Mouse (Mus musculus) midbrain, embryonic 16.5 days (tissue): Measurements from ENCODE around the gene Gemin4. TPM values are rescaled to one million over a fixed set of nuclear protein-coding genes. Genes with fewer than 3 reads are reported as not detected.

Experiments
- ATAC-seq: fragments of 200-750 bp; cut with Nextera tagmentation; 2 replicates; pipeline ENCODE4 v1.8.0; 2017; ENCODE audit warnings: moderate TSS enrichment
- H3K27ac ChIP-seq: fragments of 300-500 bp; sonication (generic); 2 replicates; pipeline ENCODE4 v1.5.1; 2014; ENCODE audit warnings: mild to moderate bottlenecking, low read length, mixed read lengths
- H3K27me3 ChIP-seq: fragments of 300-500 bp; sonication (generic); 2 replicates; pipeline ENCODE4 v1.6.1; 2014; ENCODE audit warnings: low read depth, low read length, mixed read lengths; ENCODE audit not compliant: control insufficient read depth, insufficient read depth
- H3K36me3 ChIP-seq: fragments of 300-500 bp; sonication (generic); 2 replicates; pipeline ENCODE4 v1.6.1; 2014; ENCODE audit warnings: mild to moderate bottlenecking, low read length, moderate library complexity, mixed read lengths; ENCODE audit not compliant: control insufficient read depth, insufficient read depth
- H3K4me1 ChIP-seq: fragments of 300-500 bp; sonication (generic); 2 replicates; pipeline ENCODE4 v1.6.1; 2014; ENCODE audit warnings: mild to moderate bottlenecking, low read length, mixed read lengths; ENCODE audit not compliant: control insufficient read depth, insufficient read depth
- H3K4me2 ChIP-seq: fragments of 300-500 bp; sonication (generic); 2 replicates; pipeline ENCODE4 v1.6.1; 2014; ENCODE audit warnings: mild to moderate bottlenecking, low read length, mixed read lengths
- H3K4me3 ChIP-seq: fragments of 300-500 bp; sonication (generic); 2 replicates; pipeline ENCODE4 v1.5.1; 2014; ENCODE audit warnings: low read depth, mild to moderate bottlenecking, low read length, moderate library complexity, mixed read lengths
- H3K9ac ChIP-seq: fragments of 300-500 bp; sonication (generic); 2 replicates; pipeline ENCODE4 v1.6.1; 2014; ENCODE audit warnings: low read depth, low read length, mixed read lengths
- H3K9me3 ChIP-seq: fragments of 300-500 bp; sonication (generic); replicated peaks from 2 replicates; pipeline ENCODE4 v1.6.1; 2014; ENCODE audit warnings: mild to moderate bottlenecking, low read length, mixed read lengths; ENCODE audit not compliant: control insufficient read depth, poor library complexity, severe bottlenecking
- WGBS: fragments of 180-500 bp; shearing (Covaris S2); extraction: QIAGEN DNeasy Blood & Tissue Kit; methylation state at CpG from one replicate; pipeline ENCODE4 v1.1.7; 2014; 5-methylcytosine and 5-hydroxymethylcytosine counted together
- polyA plus RNA-seq: library from polyadenylated mRNA; unstranded; fragments of >200 nt; fragmentation: Nextera tagmentation; extraction: Ambion mirVana; gene quantifications from 2 replicates; pipeline ENCODE4 v1.2.1, GENCODE M21; 2015

Gemin4 gene
- polyA plus RNA-seq, 1 experiment from 2014 or later = 15.4 TPM

- H3K4me1 ChIP-seq = peaks cover 9% of the 10 kb centered on the region
- peak; percentile 91 for ATAC-seq
- H3K27ac ChIP-seq = peak overlapping the region; percentile 84
- peak overlapping the region; percentile 92 for H3K4me3 ChIP-seq
- peaks cover under 1% of the 10 kb centered on the region; the same call in 1 of the 2 replicates for H3K36me3 ChIP-seq
- no peaks in the 10 kb centered on the region for H3K27me3 ChIP-seq
- H3K4me2 ChIP-seq = peak overlapping the region; percentile 69
- WGBS = 2% methylated on average over 27 of the region's 28 CpGs
- no peaks in the 10 kb centered on the region for H3K9me3 ChIP-seq
- H3K9ac ChIP-seq = peak overlapping the region; percentile 77
Measured at GRCm38 (mm10) chr11:76178726-76179494, 38.6 kb downstream of the Gemin4 start.

DNA sequence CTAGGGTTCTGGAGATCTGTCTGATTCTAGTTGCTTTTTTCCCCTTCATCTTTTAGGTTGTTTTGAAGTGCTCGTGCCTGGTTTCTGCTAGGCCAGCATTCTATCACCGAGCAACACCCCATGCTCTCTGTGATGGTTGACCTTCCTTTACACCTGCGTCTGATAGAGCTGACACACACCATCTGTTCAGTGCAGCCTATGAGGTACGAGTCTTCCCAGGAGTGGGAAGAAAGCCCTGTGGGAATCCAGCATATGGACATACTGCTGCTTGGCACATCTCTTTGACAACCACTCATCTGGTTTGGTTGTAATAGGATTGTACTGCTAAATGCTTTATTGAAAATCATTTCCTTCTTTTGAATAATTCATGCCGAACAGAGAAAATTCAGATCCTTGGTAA is 47.3 kb downstream of the Gemin4 start:
- no peak for ATAC-seq

DNA sequence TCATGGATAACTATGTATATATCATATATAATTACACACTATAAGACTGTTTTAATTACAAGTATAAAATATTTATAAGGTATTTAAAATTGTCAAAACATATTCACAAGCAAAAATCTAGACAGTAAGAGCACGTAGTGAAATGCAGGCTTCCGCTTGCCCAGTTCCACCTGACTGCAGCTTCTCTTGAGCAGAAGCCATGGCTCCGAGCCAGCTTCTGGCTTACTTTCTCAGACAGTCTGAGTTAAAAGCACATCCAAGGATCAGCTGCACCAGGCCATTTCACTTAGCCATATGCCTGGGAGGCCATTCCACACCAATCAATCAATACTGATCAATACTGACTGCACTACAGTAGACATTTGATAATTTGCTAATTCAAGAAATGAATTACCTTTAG is 48.5 kb downstream of the Gemin4 start:
- no peak overlapping the region for H3K4me2 ChIP-seq
- WGBS = 81% methylated on average over 3 of the region's 3 CpGs
- no peaks in the 10 kb centered on the region for H3K4me1 ChIP-seq
- no peaks in the 10 kb centered on the region for H3K27me3 ChIP-seq
- H3K4me3 ChIP-seq = no peak overlapping the region
- H3K9ac ChIP-seq = no peak overlapping the region
- peaks cover 5% of the 10 kb centered on the region; the same call in 1 of the 2 replicates for H3K36me3 ChIP-seq
- H3K27ac ChIP-seq = no peak overlapping the region
- H3K9me3 ChIP-seq = no peaks in the 10 kb centered on the region
- ATAC-seq = no peak

More for the DNA sequence above, 47.3 kb downstream of the Gemin4 start:
- no peak overlapping the region for H3K4me2 ChIP-seq
- H3K27me3 ChIP-seq = no peaks in the 10 kb centered on the region
- no peaks in the 10 kb centered on the region for H3K4me1 ChIP-seq
- H3K36me3 ChIP-seq = peaks cover 5% of the 10 kb centered on the region; the same call in 1 of the 2 replicates
- WGBS = 52% methylated on average over 5 of the region's 5 CpGs
- H3K27ac ChIP-seq = no peak overlapping the region
- no peak overlapping the region for H3K4me3 ChIP-seq
- H3K9ac ChIP-seq = no peak overlapping the region
- no peaks in the 10 kb centered on the region for H3K9me3 ChIP-seq

DNA sequence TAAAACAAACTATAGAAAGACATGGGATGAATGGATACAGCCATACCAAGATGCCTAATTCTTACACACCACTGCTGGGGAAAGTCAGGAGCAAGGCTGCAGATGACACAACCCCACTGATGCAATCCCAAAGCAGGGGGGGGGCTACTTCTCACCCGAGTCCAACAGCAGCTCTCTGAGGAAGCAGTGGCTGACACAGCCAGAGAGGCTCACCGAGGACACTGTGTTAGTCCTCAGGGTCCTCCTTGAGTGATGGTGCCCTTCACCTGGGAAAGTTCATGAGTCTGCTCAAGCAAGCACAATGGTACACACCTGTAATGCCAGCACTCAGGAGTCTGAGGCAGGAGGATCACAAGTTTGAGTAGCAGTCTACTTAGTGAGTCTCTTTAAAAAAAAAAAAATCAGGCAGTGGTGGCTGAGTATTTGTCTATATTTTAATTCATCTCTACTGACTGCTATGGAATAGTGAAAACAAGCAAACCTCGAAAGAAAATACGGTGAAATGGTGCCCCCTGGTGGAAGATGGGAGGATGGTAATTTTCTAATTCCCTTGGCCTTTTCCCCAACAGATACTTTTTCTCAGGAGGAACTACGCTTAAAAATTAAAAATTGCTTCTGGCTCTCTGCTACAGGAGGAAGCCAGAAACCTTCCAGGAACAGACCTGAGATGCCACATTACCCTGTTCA is 50.2 kb downstream of the Gemin4 start:
- Histone ChIP-seq H3K9ac (no peak overlapping the region), H3K4me3 (no peak overlapping the region), H3K27ac (no peak overlapping the region), H3K4me1 (no peaks in the 10 kb centered on the region), H3K27me3 (no peaks in the 10 kb centered on the region), H3K36me3 (peaks cover 8% of the 10 kb centered on the region), H3K9me3 (no peaks in the 10 kb centered on the region), H3K4me2 (no peak overlapping the region)
- WGBS = 34% methylated on average over 5 of the region's 5 CpGs
- ATAC-seq = no peak

- Histone ChIP-seq H3K27ac (no peak overlapping the region), H3K9ac (no peak overlapping the region), H3K4me2 (no peak overlapping the region), H3K4me3 (no peak overlapping the region), H3K36me3 (peaks cover 8% of the 10 kb centered on the region), H3K9me3 (no peaks in the 10 kb centered on the region), H3K27me3 (no peaks in the 10 kb centered on the region), H3K4me1 (no peaks in the 10 kb centered on the region)
- 95% methylated on average over 4 of the region's 4 CpGs for whole genome bisulfite sequencing
- no peak for ATAC-seq
Measured at GRCm38 (mm10) chr11:76166657-76167056, 50.8 kb downstream of the Gemin4 start.

Other genes with a start within 250 kb of the Gemin4 start
- gene 1700016K19Rik, start 217.8 kb downstream of the Gemin4 start, polyA plus RNA-seq = 6.0 and 7.0 TPM in 2 replicates
- gene Rflnb, start 189.9 kb downstream of the Gemin4 start, polyA plus RNA-seq = 12.7 and 13.5 TPM in 2 replicates
- gene Vps53, start 38.0 kb downstream of the Gemin4 start, polyA plus RNA-seq = 70.9 and 72.3 TPM in 2 replicates
- 26.9 and 27.5 TPM in 2 replicates for gene Fam57a, start 38.0 kb downstream of the Gemin4 start, polyA plus RNA-seq
- gene Dbil5, start 56 bp downstream of the Gemin4 start, polyA plus RNA-seq = 0.40 and 1.0 TPM in 2 replicates
- gene Mrm3, start 26.1 kb upstream of the Gemin4 start, polyA plus RNA-seq = 25.4 and 26.5 TPM in 2 replicates
- 121 and 123 TPM in 2 replicates for gene Glod4, start 26.1 kb upstream of the Gemin4 start, polyA plus RNA-seq
- 16.3 and 17.4 TPM in 2 replicates for gene Nxn, start 181.5 kb upstream of the Gemin4 start, polyA plus RNA-seq
- 95.9 and 105 TPM in 2 replicates for gene Timm22, start 189.3 kb upstream of the Gemin4 start, polyA plus RNA-seq